Mouse (Mus musculus) embryonic fibroblast, embryonic 13.5 days (primary cell): ENCODE measurements at regions not wholly inside any gene's neighbourhood (a gene's known extent, or its start where the extent isn't known, plus 50 kb on each side); places are given as distances from the start of the nearest gene placed in this dataset.

ENCODE experiments used
- H3K27ac ChIP-seq: 2 replicates; pipeline ENCODE4 v1.5.1; 2012; ENCODE audit warnings: low read length, control low read depth, inconsistent platforms; ENCODE audit not compliant: insufficient read depth
- H3K4me1 ChIP-seq: 2 replicates; pipeline ENCODE4 v1.6.1; 2011; ENCODE audit warnings: low read length; ENCODE audit not compliant: control insufficient read depth, insufficient read depth
- H3K4me3 ChIP-seq: 2 replicates; pipeline ENCODE4 v1.5.1; 2011; ENCODE audit warnings: mild to moderate bottlenecking, control low read depth, low read length; ENCODE audit not compliant: insufficient read depth
- CTCF ChIP-seq: IDR thresholded peaks from 2 replicates; pipeline ENCODE4 v1.5.1; 2011; ENCODE audit warnings: mild to moderate bottlenecking, control low read depth, low read length, moderate library complexity, borderline replicate concordance; ENCODE audit not compliant: insufficient read depth
- POLR2A ChIP-seq: IDR thresholded peaks from 2 replicates; pipeline ENCODE4 v1.6.1; 2011; ENCODE audit warnings: low read depth, mild to moderate bottlenecking, control low read depth, low read length, moderate library complexity

DNA sequence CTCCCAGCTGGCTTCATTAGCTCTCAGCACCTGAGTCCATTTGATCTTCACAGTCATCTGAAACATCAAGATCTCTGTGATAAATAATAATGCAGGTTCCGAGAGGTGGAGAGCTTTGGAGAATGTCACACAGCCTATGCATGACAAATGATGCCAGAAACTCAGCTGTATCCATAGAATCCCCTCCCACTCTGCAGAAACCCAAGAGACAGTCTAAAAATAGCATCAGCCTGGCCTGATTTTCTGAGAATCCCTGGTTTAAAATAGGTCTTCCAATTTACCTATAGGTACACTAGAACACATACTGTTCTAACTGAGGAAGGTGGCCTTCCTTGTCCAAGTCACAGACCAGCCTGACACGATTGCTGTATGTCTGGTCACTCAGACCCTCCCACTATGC, 184.0 kb upstream of the B3gat1 start:
- Histone ChIP-seq H3K4me3 (no peak overlapping the region), H3K27ac (no peak overlapping the region), H3K4me1 (no peaks in the 10 kb centered on the region)
- TF ChIP-seq POLR2A = no peak
- no peak for TF ChIP-seq CTCF

DNA sequence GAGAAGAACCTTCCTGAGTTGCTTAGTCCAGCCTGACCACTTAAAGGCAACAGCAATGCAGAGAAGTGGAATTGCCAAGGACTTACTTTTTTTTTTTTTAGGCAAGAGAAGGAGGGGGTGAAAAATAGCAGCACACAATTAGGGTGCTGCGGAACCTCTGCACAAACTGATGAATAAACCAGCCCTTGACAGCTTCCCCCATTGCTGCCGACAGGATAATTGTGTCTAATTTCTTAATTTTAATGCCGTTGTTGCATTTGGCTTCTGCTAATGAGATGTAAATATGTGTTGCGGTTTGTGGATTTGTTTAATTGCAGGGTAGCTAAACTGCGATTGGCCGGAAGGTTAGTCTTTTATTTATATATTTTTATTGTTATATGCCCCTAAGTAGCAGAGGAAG, 157.5 kb upstream of the B3gat1 start:
- TF ChIP-seq POLR2A (no peak), CTCF (no peak)
- Histone ChIP-seq H3K4me3 (no peak overlapping the region), H3K27ac (no peak overlapping the region), H3K4me1 (no peaks in the 10 kb centered on the region)

DNA sequence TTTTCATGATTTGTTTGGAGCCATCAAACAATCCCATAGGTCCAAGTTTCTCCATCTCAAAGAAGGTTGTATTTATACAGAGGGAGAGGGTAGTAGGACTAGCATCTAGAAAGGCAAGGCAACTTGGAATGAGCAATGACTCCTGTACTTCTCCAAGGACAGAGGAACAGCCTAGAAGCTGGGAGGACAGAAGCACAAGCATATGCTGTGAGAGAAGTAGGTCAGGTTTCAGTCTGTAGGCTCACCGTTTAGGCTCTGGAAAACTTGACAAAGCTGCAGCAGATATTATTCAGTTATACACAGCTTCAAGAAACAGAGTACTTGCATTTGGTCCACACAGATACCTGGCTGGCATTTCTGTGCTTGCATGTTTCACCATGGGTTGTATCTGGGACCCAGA, 131.5 kb upstream of the B3gat1 start:
- Histone ChIP-seq H3K4me1 (no peaks in the 10 kb centered on the region), H3K4me3 (no peak overlapping the region), H3K27ac (no peak overlapping the region)
- TF ChIP-seq POLR2A (no peak), CTCF (no peak)

DNA sequence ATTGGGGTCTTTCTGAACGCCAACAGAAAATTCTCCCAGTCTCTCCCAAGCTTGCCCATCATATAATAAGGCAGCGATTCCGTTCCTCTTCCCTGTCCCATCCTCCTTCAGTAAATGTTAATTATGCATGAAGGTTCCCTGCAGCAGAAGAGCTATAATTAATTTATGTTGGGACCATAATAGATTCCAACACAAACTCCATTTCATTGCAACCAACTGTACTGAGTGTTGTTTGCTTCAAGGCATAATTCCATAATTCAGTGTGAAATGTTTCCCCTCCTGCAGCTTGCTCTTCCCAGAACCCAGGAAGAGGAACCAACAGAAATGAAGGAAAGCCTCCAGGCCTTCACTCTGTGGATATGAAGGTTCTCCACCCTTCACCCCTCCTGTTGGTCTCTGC, 129.0 kb upstream of the B3gat1 start:
- TF ChIP-seq POLR2A (no peak), CTCF (no peak)
- no peak overlapping the region for H3K4me3 ChIP-seq
- H3K27ac ChIP-seq = no peak overlapping the region
- H3K4me1 ChIP-seq = no peaks in the 10 kb centered on the region

DNA sequence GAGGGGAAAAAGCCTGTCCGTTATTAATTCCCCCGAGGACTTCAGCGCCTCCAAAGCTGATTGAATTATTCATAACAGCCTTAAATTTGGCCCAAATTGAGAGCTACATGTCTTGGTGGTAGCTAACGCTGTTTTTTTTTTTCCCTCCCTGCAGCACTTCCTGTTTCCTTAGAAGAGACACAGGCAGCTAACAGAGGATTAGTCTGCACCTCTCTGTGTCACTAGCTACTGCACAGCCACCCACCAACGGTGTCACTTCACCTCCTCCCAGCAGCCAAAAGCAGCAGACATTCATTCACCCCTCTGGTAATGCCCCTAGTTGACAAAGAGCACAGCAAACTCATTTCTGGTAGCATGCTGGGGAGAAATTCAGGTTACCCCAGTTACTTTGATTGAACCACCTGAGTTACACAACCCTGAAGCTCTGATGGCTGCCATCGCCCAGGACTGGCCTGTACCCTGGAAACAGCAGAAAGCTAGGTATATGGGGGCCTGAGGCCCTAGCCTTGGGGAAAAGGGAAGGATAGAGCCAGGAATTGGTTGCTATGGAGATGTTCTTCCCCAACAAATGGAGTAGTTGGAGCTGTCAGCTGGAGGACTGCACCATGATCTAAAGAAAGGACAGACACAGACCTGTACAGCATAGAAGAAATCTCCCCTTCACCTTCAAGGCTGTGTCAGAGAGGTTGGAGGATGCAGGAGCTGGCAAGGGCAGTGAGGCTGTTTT, 121.7 kb upstream of the B3gat1 start:
- no peak for TF ChIP-seq CTCF
- TF ChIP-seq POLR2A = no peak
- H3K4me1 ChIP-seq = no peaks in the 10 kb centered on the region
- H3K4me3 ChIP-seq = no peak overlapping the region
- no peak overlapping the region for H3K27ac ChIP-seq

DNA sequence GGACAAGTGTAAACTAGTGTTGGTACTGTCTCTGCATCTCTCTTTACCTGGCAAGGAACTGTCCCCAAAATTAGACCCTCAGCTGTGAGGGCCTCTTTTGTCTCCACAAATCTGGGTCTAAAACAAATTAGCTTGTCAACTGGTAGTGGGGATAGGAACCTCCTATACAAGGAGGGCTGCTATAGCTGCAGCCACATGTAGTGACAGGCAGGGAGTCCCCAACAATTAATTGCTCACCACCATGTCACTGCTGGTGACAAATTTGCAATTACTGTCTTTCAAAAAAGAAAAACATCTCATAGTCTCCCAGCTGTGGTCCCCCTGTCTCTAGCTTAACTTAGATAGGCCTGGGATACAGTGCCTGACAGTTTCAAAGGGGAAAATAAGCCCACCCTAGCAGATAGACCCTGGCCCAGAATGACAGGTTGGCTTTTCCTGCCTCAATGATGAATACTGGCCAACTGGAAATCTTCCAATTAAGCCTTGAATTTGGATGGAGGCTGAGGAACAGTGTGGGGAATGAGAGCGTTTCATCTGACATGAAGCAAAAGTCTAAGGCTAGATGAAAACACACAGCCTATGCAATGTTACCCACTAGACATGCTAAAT, 110.6 kb upstream of the B3gat1 start:
- TF ChIP-seq CTCF (no peak), POLR2A (no peak)

DNA sequence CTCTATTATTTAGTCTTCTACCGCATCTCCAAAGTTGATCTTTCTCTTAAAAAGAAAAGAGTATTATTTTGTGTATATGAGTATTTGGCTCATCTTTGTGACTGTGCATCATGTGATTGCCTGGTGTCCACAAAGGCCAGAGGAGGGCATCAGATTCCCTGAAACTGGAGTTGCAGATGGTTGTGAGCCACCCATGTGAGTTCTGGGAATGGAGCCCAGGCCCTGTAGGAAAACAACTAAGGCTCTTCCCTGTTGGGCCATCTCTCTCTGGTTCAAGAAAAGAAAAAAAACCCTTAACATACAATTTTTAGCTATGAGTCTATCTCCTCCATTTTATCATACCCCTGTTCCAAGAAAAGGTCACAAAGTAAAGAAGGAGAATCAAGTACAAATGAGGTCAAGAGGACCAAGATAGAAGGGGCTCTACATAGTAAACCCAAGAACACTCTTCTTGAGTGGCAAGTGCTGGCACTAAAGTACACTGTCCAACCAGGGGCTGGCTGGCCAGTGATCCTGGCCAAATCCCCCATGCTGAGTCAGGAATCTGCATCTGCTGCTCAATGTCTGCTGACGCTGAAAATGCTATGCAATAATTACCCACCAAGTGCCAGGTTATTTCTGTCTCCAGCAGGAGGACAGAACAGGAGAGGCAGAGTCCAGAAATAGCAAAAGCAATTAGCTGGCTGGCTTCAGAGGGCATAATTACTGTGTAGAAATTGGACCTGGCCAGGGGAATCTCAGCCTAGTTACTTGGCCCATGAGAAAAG, 108.2 kb upstream of the B3gat1 start:
- Histone ChIP-seq H3K4me1 (no peaks in the 10 kb centered on the region), H3K4me3 (no peak overlapping the region), H3K27ac (no peak overlapping the region)
- no peak for TF ChIP-seq CTCF
- TF ChIP-seq POLR2A = no peak

More for the DNA sequence above, 110.6 kb upstream of the B3gat1 start:
- Histone ChIP-seq H3K27ac (no peak overlapping the region), H3K4me3 (no peak overlapping the region), H3K4me1 (no peaks in the 10 kb centered on the region)

GRCm38 (mm10) chr9:26632891-26633650, 100.5 kb upstream of the B3gat1 start:
- Histone ChIP-seq H3K27ac (no peak overlapping the region), H3K4me3 (no peak overlapping the region), H3K4me1 (no peaks in the 10 kb centered on the region)
- TF ChIP-seq POLR2A (no peak), CTCF (no peak)

- Histone ChIP-seq H3K27ac (no peak overlapping the region), H3K4me3 (no peak overlapping the region), H3K4me1 (no peaks in the 10 kb centered on the region)
- TF ChIP-seq POLR2A = no peak
- TF ChIP-seq CTCF = no peak
Measured at GRCm38 (mm10) chr9:26635211-26635610, 98.3 kb upstream of the B3gat1 start.
